Mouse (Mus musculus) heart, embryonic 15.5 days (tissue): ENCODE results near the gene Isy1. TPM values are rescaled to one million over a fixed set of nuclear protein-coding genes. Genes with fewer than 3 reads are reported as not detected.

ENCODE experiments used
- ATAC-seq: fragments of 200-750 bp; cut with Nextera tagmentation; replicated peaks from 2 replicates; pipeline ENCODE4 v1.8.0; 2017; ENCODE audit warnings: low read depth, moderate TSS enrichment; ENCODE audit not compliant: insufficient number of reproducible peaks, insufficient read depth, low FRiP score
- H3K27ac ChIP-seq: fragments of 300-500 bp; sonication (generic); 2 replicates; pipeline ENCODE4 v1.5.1; 2015; ENCODE audit warnings: mild to moderate bottlenecking, inconsistent platforms
- H3K27me3 ChIP-seq: fragments of 300-500 bp; sonication (generic); 2 replicates; pipeline ENCODE4 v1.6.1; 2015; ENCODE audit warnings: inconsistent platforms
- H3K36me3 ChIP-seq: fragments of 300-500 bp; sonication (generic); 2 replicates; pipeline ENCODE4 v1.6.1; 2015; ENCODE audit warnings: mild to moderate bottlenecking, inconsistent platforms
- H3K4me1 ChIP-seq: fragments of 300-500 bp; sonication (generic); replicated peaks from 2 replicates; pipeline ENCODE4 v1.6.1; 2015; ENCODE audit warnings: inconsistent platforms
- H3K4me2 ChIP-seq: fragments of 300-500 bp; sonication (generic); 2 replicates; pipeline ENCODE4 v1.6.1; 2015; ENCODE audit warnings: inconsistent platforms, mild to moderate bottlenecking, moderate library complexity
- H3K4me3 ChIP-seq: fragments of 300-500 bp; sonication (generic); 2 replicates; pipeline ENCODE4 v1.5.1; 2015; ENCODE audit warnings: mild to moderate bottlenecking, inconsistent platforms
- H3K9ac ChIP-seq: fragments of 300-500 bp; sonication (generic); 2 replicates; pipeline ENCODE4 v1.6.1; 2015; ENCODE audit warnings: mild to moderate bottlenecking, inconsistent platforms
- H3K9me3 ChIP-seq: fragments of 300-500 bp; sonication (generic); replicated peaks from 2 replicates; pipeline ENCODE4 v1.6.1; 2016; ENCODE audit warnings: inconsistent platforms
- WGBS: fragments of 180-500 bp; shearing (Covaris S2); methylation state at CpG from one replicate; pipeline ENCODE4 v1.1.7; 2015; ENCODE audit warnings: mixed read lengths; 5-methylcytosine and 5-hydroxymethylcytosine counted together
- polyA plus RNA-seq: library from polyadenylated mRNA; unstranded; fragments of >200 nt; fragmentation: Nextera tagmentation; extraction: Ambion mirVana; gene quantifications from 2 replicates; pipeline ENCODE4 v1.2.1, GENCODE M21; 2015

Gene Isy1
- 22.9 and 23.5 TPM in 2 replicates for polyA plus RNA-seq

GRCm38 (mm10) chr6:87838551-87839197 is at the start of gene Isy1:
Gene Isy1 (minus strand): TSS chr6:87838798.
- Histone ChIP-seq H3K36me3 (peaks cover 28% of the 10 kb centered on the region), H3K4me2 (peak within 1 kb of the TSS; percentile 85), H3K4me1 (peaks cover 8% of the 10 kb centered on the region; the same call in 1 of the 2 replicates), H3K27ac (peak within 1 kb of the TSS; percentile 97), H3K9ac (peak within 1 kb of the TSS; percentile 87), H3K4me3 (peak within 1 kb of the TSS; percentile 79), H3K9me3 (no peaks in the 10 kb centered on the region), H3K27me3 (no peaks in the 10 kb centered on the region)
- under 1% methylated on average over 46 of the region's 46 CpGs for WGBS
- ATAC-seq, result peak; percentile 98

GRCm38 (mm10) chr6:87887594-87888233 is 49.1 kb upstream of the Isy1 start, which contains the start of gene Copg1:
Gene Copg1 (plus strand): TSS chr6:87887814.
- peak; percentile 99 for ATAC-seq
- WGBS, result under 1% methylated on average over 31 of the region's 31 CpGs
- Histone ChIP-seq H3K36me3 (peaks cover 32% of the 10 kb centered on the region), H3K27me3 (no peaks in the 10 kb centered on the region), H3K4me2 (peak within 1 kb of the TSS; percentile 87), H3K9ac (peak within 1 kb of the TSS; percentile 94), H3K4me1 (peaks cover 10% of the 10 kb centered on the region), H3K4me3 (peak within 1 kb of the TSS; percentile 88), H3K9me3 (no peaks in the 10 kb centered on the region), H3K27ac (peak within 1 kb of the TSS; percentile 84)

- ATAC-seq, result no peak
- no peak overlapping the region for H3K4me2 ChIP-seq
- H3K9ac ChIP-seq, result no peak overlapping the region
- no peaks in the 10 kb centered on the region for H3K27me3 ChIP-seq
- peaks cover 10% of the 10 kb centered on the region for H3K4me1 ChIP-seq
- no peak overlapping the region for H3K27ac ChIP-seq
- peaks cover 22% of the 10 kb centered on the region for H3K36me3 ChIP-seq
- H3K9me3 ChIP-seq, result no peaks in the 10 kb centered on the region
- WGBS, result 92% methylated on average over 1 of the region's 1 CpGs
- H3K4me3 ChIP-seq, result no peak overlapping the region
These were observed 48.1 kb upstream of the Isy1 start for GRCm38 (mm10) chr6:87886721-87887120.

GRCm38 (mm10) chr6:87882816-87883215 is 44.2 kb upstream of the Isy1 start:
- H3K9me3 ChIP-seq, result no peaks in the 10 kb centered on the region
- no peaks in the 10 kb centered on the region for H3K27me3 ChIP-seq
- no peak for ATAC-seq
- no peak overlapping the region for H3K27ac ChIP-seq
- no peak overlapping the region for H3K4me2 ChIP-seq
- no peak overlapping the region for H3K9ac ChIP-seq
- WGBS, result 49% methylated on average over 4 of the region's 4 CpGs
- peaks cover 2% of the 10 kb centered on the region; the same call in 1 of the 2 replicates for H3K4me1 ChIP-seq
- no peak overlapping the region for H3K4me3 ChIP-seq
- H3K36me3 ChIP-seq, result no peaks in the 10 kb centered on the region

GRCm38 (mm10) chr6:87882221-87882620 is 43.6 kb upstream of the Isy1 start:
- 68% methylated on average over 3 of the region's 3 CpGs for WGBS

GRCm38 (mm10) chr6:87879628-87880027 is 41.0 kb upstream of the Isy1 start:
- whole genome bisulfite sequencing, result 61% methylated on average over 3 of the region's 3 CpGs
- no peaks in the 10 kb centered on the region for H3K9me3 ChIP-seq
- no peak overlapping the region for H3K27ac ChIP-seq
- H3K9ac ChIP-seq, result no peak overlapping the region
- H3K4me2 ChIP-seq, result no peak overlapping the region
- no peak overlapping the region for H3K4me3 ChIP-seq
- no peaks in the 10 kb centered on the region for H3K4me1 ChIP-seq
- no peaks in the 10 kb centered on the region for H3K27me3 ChIP-seq
- H3K36me3 ChIP-seq, result no peaks in the 10 kb centered on the region
- no peak for ATAC-seq

More at GRCm38 (mm10) chr6:87882221-87882620, 43.6 kb upstream of the Isy1 start:
- Histone ChIP-seq H3K27me3 (no peaks in the 10 kb centered on the region), H3K9ac (no peak overlapping the region), H3K36me3 (no peaks in the 10 kb centered on the region), H3K4me1 (no peaks in the 10 kb centered on the region; the same call in 1 of the 2 replicates), H3K4me3 (no peak overlapping the region), H3K4me2 (no peak overlapping the region), H3K9me3 (no peaks in the 10 kb centered on the region), H3K27ac (no peak overlapping the region)
- no peak for ATAC-seq

- no peak for ATAC-seq
- Histone ChIP-seq H3K36me3 (no peaks in the 10 kb centered on the region), H3K4me3 (no peak overlapping the region), H3K9me3 (no peaks in the 10 kb centered on the region), H3K9ac (no peak overlapping the region), H3K27me3 (no peaks in the 10 kb centered on the region), H3K27ac (no peak overlapping the region), H3K4me1 (no peaks in the 10 kb centered on the region), H3K4me2 (no peak overlapping the region)
- WGBS, result 38% methylated on average over 4 of the region's 4 CpGs
These were observed 40.4 kb upstream of the Isy1 start for GRCm38 (mm10) chr6:87879010-87879409.

GRCm38 (mm10) chr6:87876068-87876643 is 37.6 kb upstream of the Isy1 start:
- no peak overlapping the region for H3K4me3 ChIP-seq
- ATAC-seq, result no peak
- 70% methylated on average over 13 of the region's 13 CpGs for WGBS
- no peaks in the 10 kb centered on the region for H3K36me3 ChIP-seq
- H3K4me1 ChIP-seq, result 0 out of 2 replicates have a peak, but pooled peaks cover 3% of the 10 kb centered on the region
- H3K27me3 ChIP-seq, result no peaks in the 10 kb centered on the region
- no peak overlapping the region for H3K9ac ChIP-seq
- H3K27ac ChIP-seq, result no peak overlapping the region
- no peak overlapping the region for H3K4me2 ChIP-seq
- no peaks in the 10 kb centered on the region for H3K9me3 ChIP-seq

GRCm38 (mm10) chr6:87875562-87875961 is 37.0 kb upstream of the Isy1 start:
- H3K36me3 ChIP-seq, result no peaks in the 10 kb centered on the region
- WGBS, result 78% methylated on average over 7 of the region's 7 CpGs
- H3K9me3 ChIP-seq, result no peaks in the 10 kb centered on the region
- 0 out of 2 replicates have a peak, but pooled peaks cover 3% of the 10 kb centered on the region for H3K4me1 ChIP-seq
- no peak for ATAC-seq
- no peaks in the 10 kb centered on the region for H3K27me3 ChIP-seq
- no peak overlapping the region for H3K4me2 ChIP-seq
- H3K4me3 ChIP-seq, result no peak overlapping the region
- no peak overlapping the region for H3K9ac ChIP-seq
- H3K27ac ChIP-seq, result no peak overlapping the region

- H3K27ac ChIP-seq, result no peak overlapping the region
- H3K4me1 ChIP-seq, result 0 out of 2 replicates have a peak, but pooled peaks cover 3% of the 10 kb centered on the region
- 52% methylated on average over 1 of the region's 1 CpGs for WGBS
- no peaks in the 10 kb centered on the region for H3K27me3 ChIP-seq
- no peaks in the 10 kb centered on the region for H3K9me3 ChIP-seq
- H3K4me2 ChIP-seq, result no peak overlapping the region
- no peak overlapping the region for H3K9ac ChIP-seq
- no peak overlapping the region for H3K4me3 ChIP-seq
- no peak for ATAC-seq
- no peaks in the 10 kb centered on the region for H3K36me3 ChIP-seq
These were observed 36.5 kb upstream of the Isy1 start for GRCm38 (mm10) chr6:87875083-87875482.

- no peak for ATAC-seq
- Histone ChIP-seq H3K9me3 (no peaks in the 10 kb centered on the region), H3K9ac (no peak overlapping the region), H3K27me3 (no peaks in the 10 kb centered on the region), H3K4me2 (no peak overlapping the region), H3K27ac (no peak overlapping the region), H3K4me1 (peaks cover 6% of the 10 kb centered on the region), H3K36me3 (no peaks in the 10 kb centered on the region), H3K4me3 (no peak overlapping the region)
- 83% methylated on average over 2 of the region's 2 CpGs for WGBS
These were observed 35.4 kb upstream of the Isy1 start for GRCm38 (mm10) chr6:87873963-87874362.
